Mouse (Mus musculus) liver, adult (tissue): ENCODE results near the gene Agrn.

Experiments
- GATA4 ChIP-seq: IDR thresholded peaks from 2 replicates; pipeline ENCODE4 v1.6.1; 2014; ENCODE audit warnings: mild to moderate bottlenecking, low read length; ENCODE audit not compliant: insufficient replicate concordance

The Agrn gene

DNA sequence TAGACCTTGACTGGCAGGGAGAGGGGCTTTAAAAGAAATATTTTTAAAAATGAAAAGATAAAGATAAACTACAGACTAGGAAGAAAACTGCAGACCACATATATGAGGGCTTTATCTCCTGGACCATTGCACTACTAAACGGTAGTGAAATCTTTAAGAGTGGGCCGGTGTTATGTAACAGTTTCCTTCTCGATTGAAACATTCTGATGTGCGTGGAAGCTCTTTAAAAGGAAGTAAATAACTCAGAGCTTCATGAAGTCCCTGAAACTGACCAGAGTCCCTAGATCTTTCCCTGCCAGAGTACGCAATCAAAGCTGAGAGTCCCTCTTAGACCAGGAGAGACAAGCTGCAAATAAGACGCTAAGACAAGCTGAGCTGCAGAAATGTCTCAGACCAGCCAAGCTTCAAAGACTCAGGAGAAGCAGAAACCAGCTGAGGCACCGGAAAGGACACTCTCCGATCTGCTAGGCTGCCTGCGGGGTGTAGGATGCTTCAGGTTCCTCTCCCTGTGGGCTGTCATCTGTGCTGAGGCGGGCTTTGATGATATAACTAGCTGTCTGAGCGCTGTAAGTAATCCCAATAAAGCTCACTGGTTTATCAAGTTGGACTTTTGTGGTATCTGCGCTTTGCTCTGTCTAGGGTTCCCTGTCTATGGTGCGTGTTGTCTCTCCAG lies 12.8 kb upstream of the Agrn start:
- no peak for TF ChIP-seq GATA4

DNA sequence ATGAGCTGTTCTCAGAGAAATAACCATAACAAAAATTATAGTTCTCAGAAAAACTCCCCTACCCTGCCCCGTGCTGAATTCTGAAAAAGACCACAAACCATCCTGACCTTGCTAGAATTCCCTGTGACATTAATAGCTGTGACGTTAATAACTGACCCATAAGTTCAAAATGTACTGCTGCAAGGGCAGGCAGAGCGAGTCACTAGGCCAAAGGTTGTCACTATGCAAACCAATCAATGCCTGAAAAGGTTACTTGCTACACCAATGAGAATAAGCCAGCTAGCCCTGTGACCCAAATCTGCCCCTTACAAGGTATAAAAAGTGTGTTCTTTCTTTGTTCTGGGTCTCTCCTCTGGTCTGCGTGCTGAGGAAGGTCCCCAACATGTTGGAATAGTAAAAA lies 11.6 kb upstream of the Agrn start:
- no peak for TF ChIP-seq GATA4

GRCm38 (mm10) chr4:156203413-156204131 lies 6.3 kb upstream of the Agrn start:
- TF ChIP-seq GATA4 = no peak

- no peak for TF ChIP-seq GATA4
Measured at GRCm38 (mm10) chr4:156203001-156203412, 5.7 kb upstream of the Agrn start, which contains the start of gene AW011738. Gene AW011738, plus strand, starts transcription at chr4:156203304.

- no peak for TF ChIP-seq GATA4
Measured at GRCm38 (mm10) chr4:156202462-156202893, 5.2 kb upstream of the Agrn start.

DNA sequence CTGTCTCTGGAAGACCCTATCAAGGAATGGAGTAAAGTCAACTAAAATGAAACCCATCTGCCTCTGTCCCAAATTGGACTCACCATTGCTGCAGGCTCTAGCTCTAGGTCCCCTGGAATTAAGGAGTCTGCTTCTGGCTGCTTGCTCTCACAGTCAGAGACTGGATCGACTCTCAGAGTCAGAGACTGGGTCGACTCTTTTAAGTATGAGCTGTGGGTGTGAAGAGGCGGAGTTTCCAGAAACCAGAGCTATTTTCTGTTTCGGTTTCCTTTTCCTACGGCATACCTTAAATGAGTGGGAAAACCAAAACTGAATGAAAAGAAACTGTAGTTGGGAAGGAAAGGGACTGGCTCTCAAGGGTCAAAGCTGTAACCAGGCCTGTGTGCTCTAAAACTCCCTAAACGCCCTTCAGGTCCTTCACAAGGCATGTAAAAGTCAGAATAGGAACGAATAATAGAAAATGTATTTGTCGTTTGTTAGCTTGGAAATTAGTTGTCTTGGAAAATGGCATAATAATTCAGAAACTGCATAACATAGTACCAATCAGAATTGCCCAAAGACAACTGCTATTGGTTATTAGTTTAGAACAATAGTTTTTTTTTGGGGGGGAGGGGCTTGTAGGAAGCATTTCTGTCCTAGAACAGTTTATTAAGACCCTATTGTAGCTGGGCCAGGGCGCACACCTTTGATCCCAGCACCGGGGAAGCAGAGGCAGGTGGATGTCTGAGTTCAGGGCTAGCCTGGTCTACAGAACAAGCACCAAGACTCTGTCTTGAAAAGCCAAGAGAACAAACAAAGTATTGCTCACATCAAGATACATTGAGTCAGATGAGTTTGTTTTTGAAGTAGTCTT lies 3.6 kb upstream of the Agrn start, which contains the start of gene Isg15:
Gene Isg15, minus strand, starts transcription at position 196 of the 853 bp plus-strand sequence.
- no peak for TF ChIP-seq GATA4

- TF ChIP-seq GATA4 = no peak; the same call in 1 of the 2 replicates
Measured at GRCm38 (mm10) chr4:156197829-156198205, 529 bp upstream of the Agrn start.

- TF ChIP-seq GATA4 = no peak
Measured at GRCm38 (mm10) chr4:156195927-156196870, 1.1 kb downstream of the Agrn start.

- no peak for TF ChIP-seq GATA4
Measured at GRCm38 (mm10) chr4:156194346-156194745, 2.9 kb downstream of the Agrn start.

DNA sequence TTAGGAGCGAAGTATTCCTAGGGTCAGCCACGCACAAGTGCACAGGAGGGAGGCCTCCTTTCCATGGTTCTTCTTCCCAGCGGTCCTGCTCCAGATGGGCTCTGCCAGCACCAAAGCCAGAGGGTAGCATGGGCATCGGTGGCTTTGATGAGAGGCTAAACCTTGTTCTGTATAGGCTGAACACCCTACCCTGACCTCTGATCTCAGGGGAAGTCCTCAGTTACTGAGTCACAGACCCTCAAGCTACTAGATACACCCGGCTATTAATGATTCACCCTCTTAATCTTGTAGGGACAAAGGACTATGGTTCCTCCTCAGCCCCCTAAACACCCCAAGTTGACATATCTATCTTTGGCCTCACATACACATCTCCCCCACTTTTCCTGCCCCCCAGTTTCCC lies 3.4 kb downstream of the Agrn start:
- no peak for TF ChIP-seq GATA4

GRCm38 (mm10) chr4:156193200-156193590 lies 4.1 kb downstream of the Agrn start:
- TF ChIP-seq GATA4 = no peak

DNA sequence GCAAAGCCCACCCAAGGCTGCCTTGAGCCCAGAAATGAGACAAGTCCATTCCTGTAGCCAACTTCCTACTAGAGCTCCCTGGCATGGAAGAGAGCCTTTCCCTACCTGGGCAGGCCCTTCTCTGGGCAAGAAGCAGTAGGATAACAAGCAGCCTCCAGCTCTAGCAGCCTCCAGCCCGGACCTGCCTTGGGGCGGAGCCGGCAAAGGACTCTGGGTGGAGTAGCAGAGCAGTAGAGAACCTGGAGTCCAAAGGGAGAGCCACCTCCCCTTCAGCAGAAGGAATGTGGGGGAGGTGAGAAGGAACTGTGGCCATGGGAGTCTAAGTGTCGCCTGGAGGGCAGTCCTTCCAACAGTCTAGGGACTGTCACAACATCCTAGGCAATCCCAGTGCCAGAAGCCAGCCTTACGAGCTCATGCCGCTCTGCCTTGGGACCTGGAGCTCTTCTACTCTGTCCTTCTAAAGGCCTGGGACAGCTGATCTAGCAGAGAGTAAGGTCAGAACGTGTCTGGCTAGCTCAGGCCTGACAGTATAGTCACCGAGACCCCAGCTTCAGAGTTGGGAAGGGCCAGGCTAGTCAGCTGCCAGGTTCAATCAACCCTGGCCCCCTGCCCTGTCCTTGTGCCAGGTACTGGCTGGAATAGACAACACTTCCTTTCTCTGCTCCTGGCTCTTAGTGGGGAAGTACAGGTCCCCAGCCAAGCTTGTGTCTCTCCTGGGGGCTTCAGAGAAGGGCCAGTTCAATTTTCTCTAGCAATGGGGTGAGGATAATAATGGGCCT lies 4.7 kb downstream of the Agrn start:
- no peak for TF ChIP-seq GATA4

DNA sequence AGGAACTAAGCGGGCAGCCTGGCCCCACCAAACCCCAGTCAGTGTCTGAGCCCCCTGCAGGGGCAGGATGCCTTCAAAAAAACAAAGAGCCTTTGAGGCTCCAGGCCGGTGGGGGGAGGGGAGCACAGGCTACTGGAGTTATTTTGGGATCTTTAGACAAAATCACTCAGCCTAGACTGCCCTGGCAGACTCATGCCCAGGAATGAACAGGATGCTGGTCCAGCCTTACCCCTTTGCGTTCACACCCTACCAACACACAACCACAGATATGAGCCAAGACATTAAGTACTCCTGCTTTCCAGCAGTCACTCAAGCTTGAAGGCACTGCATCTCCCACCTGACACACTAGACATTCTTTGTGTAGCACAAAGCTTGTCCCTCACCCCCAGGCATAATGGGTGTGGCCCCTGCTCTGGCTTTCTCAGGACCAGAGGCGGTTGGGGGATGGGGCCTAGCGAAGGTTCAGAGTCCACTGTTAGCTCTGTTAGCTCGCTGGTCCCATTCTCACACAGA lies 8.4 kb downstream of the Agrn start:
- no peak for TF ChIP-seq GATA4

DNA sequence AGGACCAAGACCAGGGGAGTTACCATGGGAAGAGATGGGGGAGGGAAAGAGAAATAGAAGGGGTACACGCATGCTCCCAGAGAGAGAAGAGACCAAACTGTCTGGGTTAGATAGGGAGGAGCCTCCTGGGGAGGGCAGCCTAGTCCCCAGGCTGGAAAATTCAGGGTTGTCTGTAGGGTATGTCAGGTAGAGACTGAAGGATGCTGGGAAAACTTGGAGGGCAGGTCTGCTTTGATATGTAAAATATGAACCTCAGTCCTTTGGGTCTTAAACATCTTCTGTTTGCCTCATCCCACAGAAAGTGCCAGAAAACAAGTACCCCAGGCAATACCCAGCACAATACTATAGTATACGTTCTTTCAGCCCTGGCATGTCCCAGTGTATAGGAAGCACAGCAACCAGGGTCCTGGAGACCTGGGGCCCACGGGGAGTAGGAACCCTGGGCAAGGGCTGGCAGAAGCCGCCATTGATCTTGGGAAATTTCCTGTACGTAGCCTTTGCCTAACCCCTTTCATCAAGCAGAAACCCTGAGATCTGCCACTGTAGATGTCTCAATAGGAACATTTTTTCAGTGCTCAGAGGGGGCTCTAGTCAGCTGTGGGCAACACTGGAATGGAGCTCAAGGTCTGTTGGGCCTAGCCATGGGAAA lies 9.0 kb downstream of the Agrn start:
- no peak for TF ChIP-seq GATA4
